Mouse (Mus musculus) forebrain, embryonic 13.5 days (tissue): ENCODE results near the gene Lhx6. TPM values are rescaled to one million over a fixed set of nuclear protein-coding genes. Genes with fewer than 3 reads are reported as not detected.
A peak's percentile ranks its signal among the peaks of the same experiment; 100 is the strongest.
"Not testable (repeated sequence)": the region's sequence is repeated elsewhere in the genome, so short reads cannot be mapped to it uniquely, and the experiment has no call there.

Experiments used
- ATAC-seq: fragments of 200-750 bp; cut with Nextera tagmentation; 2 replicates; pipeline ENCODE4 v1.8.0; 2017
- H3K27ac ChIP-seq: fragments of 300-500 bp; sonication (generic); 2 replicates; pipeline ENCODE4 v1.5.1; 2015; ENCODE audit warnings: inconsistent platforms, mild to moderate bottlenecking, moderate library complexity
- H3K27me3 ChIP-seq: fragments of 300-500 bp; sonication (generic); 2 replicates; pipeline ENCODE4 v1.6.1; 2015; ENCODE audit warnings: mild to moderate bottlenecking, inconsistent platforms
- H3K36me3 ChIP-seq: fragments of 300-500 bp; sonication (generic); 2 replicates; pipeline ENCODE4 v1.6.1; 2015; ENCODE audit warnings: mild to moderate bottlenecking, inconsistent platforms; ENCODE audit not compliant: poor library complexity, severe bottlenecking
- H3K4me1 ChIP-seq: fragments of 300-500 bp; sonication (generic); 2 replicates; pipeline ENCODE4 v1.6.1; 2015; ENCODE audit warnings: inconsistent platforms
- H3K4me2 ChIP-seq: fragments of 300-500 bp; sonication (generic); 2 replicates; pipeline ENCODE4 v1.6.1; 2015; ENCODE audit warnings: inconsistent platforms, mild to moderate bottlenecking, moderate library complexity
- H3K4me3 ChIP-seq: fragments of 300-500 bp; sonication (generic); 2 replicates; pipeline ENCODE4 v1.5.1; 2015; ENCODE audit warnings: mild to moderate bottlenecking, inconsistent platforms
- H3K9ac ChIP-seq: fragments of 300-500 bp; sonication (generic); 2 replicates; pipeline ENCODE4 v1.6.1; 2015; ENCODE audit warnings: mild to moderate bottlenecking, inconsistent platforms
- H3K9me3 ChIP-seq: fragments of 300-500 bp; sonication (generic); replicated peaks from 2 replicates; pipeline ENCODE4 v1.6.1; 2016; ENCODE audit warnings: inconsistent platforms
- WGBS: fragments of 180-500 bp; shearing (Covaris S2); methylation state at CpG from one replicate; pipeline ENCODE4 v1.1.7; 2015; 5-methylcytosine and 5-hydroxymethylcytosine counted together
- polyA plus RNA-seq: library from polyadenylated mRNA; unstranded; fragments of >200 nt; fragmentation: Nextera tagmentation; extraction: Ambion mirVana; gene quantifications from 2 replicates; pipeline ENCODE4 v1.2.1, GENCODE M21; 2015

Lhx6 gene
- 25.9 and 33.7 TPM in 2 replicates for polyA plus RNA-seq

- Histone ChIP-seq H3K27me3 (peaks cover 98% of the 10 kb centered on the region), H3K4me1 (peaks cover 31% of the 10 kb centered on the region), H3K4me3 (peak within 1 kb of the TSS; percentile 46), H3K27ac (peak within 1 kb of the TSS; percentile 94), H3K4me2 (peak within 1 kb of the TSS; percentile 64), H3K9ac (peak within 1 kb of the TSS; percentile 72), H3K36me3 (no peaks in the 10 kb centered on the region), H3K9me3 (no peaks in the 10 kb centered on the region)
- peak; percentile 47 for ATAC-seq
- WGBS = under 1% methylated on average over 58 of the region's 58 CpGs
Measured at GRCm38 (mm10) chr2:36104956-36105741, at the start of gene Lhx6. Gene Lhx6, minus strand, starts transcription at chr2:36105408.

DNA sequence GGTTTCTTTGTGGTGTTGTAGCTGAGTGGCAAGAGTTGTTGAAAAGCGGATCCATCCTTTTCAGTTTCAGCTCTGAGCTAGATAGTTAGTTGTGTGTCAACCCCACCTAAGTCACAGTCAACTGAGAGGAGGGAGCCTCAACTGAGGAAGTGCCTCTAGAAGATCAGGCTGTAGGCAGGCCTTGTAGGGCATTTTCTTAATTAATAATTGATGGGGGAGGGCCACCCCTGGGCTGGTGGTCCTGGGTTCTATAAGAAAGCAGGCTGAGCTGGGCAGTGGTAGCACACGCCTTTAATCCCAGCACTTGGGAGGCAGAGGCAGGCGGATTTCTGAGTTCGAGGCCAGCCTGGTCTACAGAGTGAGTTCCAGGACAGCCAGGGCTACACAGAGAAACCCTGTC is 47.2 kb upstream of the Lhx6 start:
- H3K4me2 ChIP-seq, H3K27me3 ChIP-seq, H3K4me1 ChIP-seq, H3K9me3 ChIP-seq, H3K27ac ChIP-seq, ATAC-seq, H3K9ac ChIP-seq, H3K4me3 ChIP-seq: not testable (repeated sequence)
- 94% methylated on average over 4 of the region's 4 CpGs for WGBS
- peaks cover 42% of the 10 kb centered on the region for H3K36me3 ChIP-seq

DNA sequence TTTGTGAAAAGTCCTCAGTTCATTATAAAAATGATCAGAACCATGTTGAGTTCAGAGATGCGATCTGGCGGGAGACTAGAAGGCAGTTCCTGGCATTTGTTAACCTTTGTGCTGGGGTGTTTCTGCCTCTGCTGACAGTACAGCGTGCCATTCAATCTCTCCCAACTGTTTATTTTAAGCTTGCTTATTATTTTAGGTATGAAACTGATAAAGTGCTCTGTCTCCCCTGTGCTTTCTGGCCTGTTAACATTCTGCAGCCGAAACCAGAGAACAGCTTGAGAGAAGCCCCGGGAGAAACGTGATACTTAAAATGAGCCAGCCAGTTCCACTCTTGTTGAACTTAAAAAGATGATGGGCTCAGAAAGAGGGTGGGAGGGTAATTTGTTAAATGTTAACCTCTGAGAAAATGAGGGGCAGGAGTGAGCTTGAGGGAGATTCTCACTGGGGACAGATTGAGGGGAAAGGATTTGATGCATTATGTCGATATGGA is 43.7 kb upstream of the Lhx6 start:
- H3K36me3 ChIP-seq = peaks cover 28% of the 10 kb centered on the region
- no peaks in the 10 kb centered on the region for H3K9me3 ChIP-seq
- H3K4me2 ChIP-seq = no peak overlapping the region
- no peaks in the 10 kb centered on the region for H3K4me1 ChIP-seq
- WGBS = 94% methylated on average over 7 of the region's 7 CpGs
- no peak overlapping the region for H3K9ac ChIP-seq
- no peak for ATAC-seq
- no peaks in the 10 kb centered on the region for H3K27me3 ChIP-seq
- no peak overlapping the region for H3K4me3 ChIP-seq
- no peak overlapping the region for H3K27ac ChIP-seq

GRCm38 (mm10) chr2:36139096-36139495 is 33.9 kb upstream of the Lhx6 start:
- ATAC-seq = no peak
- H3K4me3 ChIP-seq = no peak overlapping the region
- H3K36me3 ChIP-seq = peaks cover 23% of the 10 kb centered on the region
- no peaks in the 10 kb centered on the region for H3K9me3 ChIP-seq
- H3K9ac ChIP-seq = no peak overlapping the region
- H3K27ac ChIP-seq = no peak overlapping the region
- no peaks in the 10 kb centered on the region for H3K27me3 ChIP-seq
- peaks cover 14% of the 10 kb centered on the region for H3K4me1 ChIP-seq
- H3K4me2 ChIP-seq = no peak overlapping the region
- WGBS = 87% methylated on average over 2 of the region's 2 CpGs

DNA sequence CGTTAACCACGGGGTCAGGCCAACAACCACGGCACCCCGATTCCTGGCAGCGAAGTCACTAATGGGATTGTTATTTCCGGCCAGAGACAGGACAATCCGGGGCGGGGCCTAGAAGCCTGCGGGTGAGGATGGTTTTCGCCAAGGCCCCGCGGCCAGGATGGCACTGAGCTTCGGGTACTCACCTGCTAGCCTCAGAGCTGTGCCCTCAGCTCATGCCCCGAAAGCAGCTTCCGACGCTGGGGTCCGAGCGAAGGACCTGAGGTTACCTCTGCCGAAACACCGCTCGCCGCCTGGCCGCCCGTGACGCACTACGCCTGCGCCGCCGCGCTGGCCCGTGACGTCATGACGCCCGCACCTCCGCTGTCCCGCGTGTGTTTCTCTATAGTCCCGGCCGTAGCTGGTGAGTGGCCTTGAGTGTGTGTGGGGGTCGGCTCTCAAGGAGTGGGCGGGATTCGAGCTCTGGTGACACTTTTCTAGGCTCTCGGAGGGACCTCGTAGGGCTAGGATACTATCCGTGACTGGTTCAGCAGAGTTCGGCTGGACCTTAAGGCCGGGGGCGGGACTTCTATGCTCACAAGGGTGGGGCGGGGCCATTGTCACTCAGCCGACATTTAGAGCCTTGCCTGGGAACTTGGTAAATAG is 31.2 kb upstream of the Lhx6 start, which contains the start of the genes Mrrf and Rbm18:
Gene Mrrf (plus strand): TSS at position 90 of the 642 bp plus-strand sequence.
Gene Rbm18 (minus strand): TSS at position 474 of the 642 bp plus-strand sequence.
- peaks cover 31% of the 10 kb centered on the region for H3K36me3 ChIP-seq
- peak within 1 kb of the TSS; percentile 81 for H3K4me3 ChIP-seq
- H3K9ac ChIP-seq = peak within 1 kb of the TSS; percentile 82
- no peaks in the 10 kb centered on the region for H3K9me3 ChIP-seq
- peak within 1 kb of the TSS; percentile 74 for H3K27ac ChIP-seq
- peak within 1 kb of the TSS; percentile 75 for H3K4me2 ChIP-seq
- peaks cover 14% of the 10 kb centered on the region for H3K4me1 ChIP-seq
- H3K27me3 ChIP-seq = no peaks in the 10 kb centered on the region
- WGBS = under 1% methylated on average over 50 of the region's 50 CpGs
- ATAC-seq = peak; percentile 98

DNA sequence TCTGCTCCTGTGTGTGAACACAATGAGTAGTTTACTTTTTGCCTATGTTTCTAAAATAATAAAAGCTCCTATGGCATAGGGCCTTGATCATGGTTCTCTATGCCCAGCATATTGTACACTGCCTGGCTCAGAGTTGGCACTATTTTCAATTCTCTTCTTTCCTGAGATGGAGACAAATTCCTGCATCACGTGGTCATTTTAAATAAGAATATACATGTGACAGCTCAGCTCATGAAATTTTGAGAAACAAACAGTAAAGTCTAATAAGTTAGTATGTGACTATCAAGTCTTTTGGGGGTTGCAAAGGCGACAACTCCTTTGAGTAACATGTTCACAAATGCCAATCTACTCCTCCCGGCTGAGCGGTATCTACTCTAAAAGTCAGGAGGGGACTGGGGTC is 30.7 kb upstream of the Lhx6 start:
- ATAC-seq = no peak
- Histone ChIP-seq H3K4me2 (peak overlapping the region; percentile 75), H3K4me3 (peak overlapping the region; percentile 81), H3K9ac (peak overlapping the region; percentile 82), H3K9me3 (no peaks in the 10 kb centered on the region), H3K4me1 (peaks cover 14% of the 10 kb centered on the region), H3K36me3 (peaks cover 34% of the 10 kb centered on the region), H3K27ac (peak overlapping the region; percentile 74; the same call in 1 of the 2 replicates), H3K27me3 (no peaks in the 10 kb centered on the region)
- 1% methylated on average over 4 of the region's 4 CpGs for WGBS

- ATAC-seq = no peak
- Histone ChIP-seq H3K27me3 (no peaks in the 10 kb centered on the region), H3K4me1 (no peaks in the 10 kb centered on the region), H3K9ac (no peak overlapping the region), H3K4me3 (no peak overlapping the region), H3K9me3 (no peaks in the 10 kb centered on the region), H3K4me2 (no peak overlapping the region), H3K36me3 (peaks cover 84% of the 10 kb centered on the region), H3K27ac (no peak overlapping the region)
- 84% methylated on average over 3 of the region's 3 CpGs for WGBS
Measured at GRCm38 (mm10) chr2:36129051-36129450, 23.8 kb upstream of the Lhx6 start.

DNA sequence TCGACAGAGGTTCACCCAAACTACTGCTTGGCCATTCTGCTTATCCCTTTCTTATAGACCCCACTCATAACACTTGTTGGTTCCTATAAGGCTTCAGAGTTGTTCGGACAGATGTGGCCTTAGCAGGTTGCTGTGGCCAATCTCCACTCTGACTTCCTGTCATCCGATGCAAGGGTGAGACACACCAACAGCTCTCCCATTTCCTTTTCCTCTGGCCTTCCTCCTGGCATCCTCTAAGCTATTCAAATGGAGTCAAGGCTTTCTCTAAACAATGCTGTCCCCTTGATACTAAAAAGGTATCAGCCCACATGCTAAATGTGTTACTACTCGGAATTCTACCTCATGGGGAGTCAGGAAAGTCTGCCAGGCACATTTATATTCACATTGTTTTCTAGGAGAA is 22.8 kb upstream of the Lhx6 start:
- ATAC-seq = no peak
- H3K4me1 ChIP-seq = no peaks in the 10 kb centered on the region
- H3K4me3 ChIP-seq = no peak overlapping the region
- no peak overlapping the region for H3K9ac ChIP-seq
- peaks cover 84% of the 10 kb centered on the region for H3K36me3 ChIP-seq
- WGBS = 88% methylated on average over 4 of the region's 4 CpGs
- no peak overlapping the region for H3K27ac ChIP-seq
- no peaks in the 10 kb centered on the region for H3K9me3 ChIP-seq
- no peak overlapping the region for H3K4me2 ChIP-seq
- no peaks in the 10 kb centered on the region for H3K27me3 ChIP-seq

DNA sequence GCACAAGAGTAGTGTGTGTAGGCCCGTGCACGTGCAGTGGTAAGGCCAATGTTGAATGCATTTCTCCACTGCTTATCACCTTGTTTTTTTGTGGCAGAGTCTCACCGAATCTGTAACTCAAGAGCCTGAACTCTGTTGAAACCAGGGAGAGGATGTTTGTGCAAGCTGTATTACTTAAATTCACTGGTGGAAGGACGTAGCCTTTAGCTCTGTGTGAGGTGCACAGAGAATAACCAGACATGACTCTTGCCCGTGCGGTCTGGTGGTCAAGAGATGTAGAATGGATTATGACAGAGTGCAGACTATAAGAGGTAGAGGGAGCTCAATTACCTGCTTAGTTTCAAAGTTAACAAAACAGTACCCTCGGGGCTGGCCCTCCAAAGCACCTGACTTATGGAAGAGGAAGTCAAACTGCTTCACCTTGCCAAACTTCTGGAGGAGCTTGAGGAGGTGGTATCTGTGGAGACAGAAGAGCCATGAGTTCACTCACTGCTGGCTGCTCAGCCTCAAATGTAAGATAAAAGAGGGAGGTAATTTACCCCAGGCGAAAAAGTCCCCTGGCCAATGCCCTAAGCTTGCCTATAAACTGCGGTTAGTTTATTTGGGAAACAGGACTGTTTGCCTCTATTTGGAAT is 21.7 kb upstream of the Lhx6 start:
- H3K4me1 ChIP-seq = no peaks in the 10 kb centered on the region
- H3K4me2 ChIP-seq = no peak overlapping the region
- no peak for ATAC-seq
- WGBS = 94% methylated on average over 9 of the region's 9 CpGs
- no peak overlapping the region for H3K9ac ChIP-seq
- H3K27me3 ChIP-seq = no peaks in the 10 kb centered on the region
- H3K27ac ChIP-seq = no peak overlapping the region
- H3K36me3 ChIP-seq = peaks cover 84% of the 10 kb centered on the region
- no peak overlapping the region for H3K4me3 ChIP-seq
- H3K9me3 ChIP-seq = no peaks in the 10 kb centered on the region

- WGBS = 82% methylated on average over 3 of the region's 3 CpGs
- ATAC-seq = no peak
- H3K27ac ChIP-seq = no peak overlapping the region
Measured at GRCm38 (mm10) chr2:36112632-36113031, 7.4 kb upstream of the Lhx6 start.

DNA sequence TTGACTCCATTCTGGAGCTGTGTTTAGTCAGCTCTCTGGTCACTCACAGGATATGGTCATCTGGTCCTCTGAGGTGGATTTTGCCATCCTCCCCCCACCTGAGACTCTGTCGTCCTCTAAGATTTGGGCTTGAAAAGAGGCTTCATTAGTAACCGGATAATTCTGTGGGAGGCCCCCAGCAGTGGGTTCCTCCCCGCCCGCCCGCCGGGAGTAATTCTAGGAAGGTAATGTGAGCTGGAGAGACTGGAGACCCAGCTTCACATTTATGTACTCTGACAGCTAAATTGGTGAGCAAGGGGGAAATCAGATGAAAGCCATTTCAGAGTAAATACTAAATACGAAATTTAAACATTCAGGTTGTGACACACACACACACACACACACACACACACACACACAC is 3.4 kb upstream of the Lhx6 start:
- Histone ChIP-seq H3K27ac (no peak overlapping the region), H3K4me1 (peaks cover 19% of the 10 kb centered on the region), H3K36me3 (no peaks in the 10 kb centered on the region), H3K9me3 (no peaks in the 10 kb centered on the region), H3K4me2 (no peak overlapping the region), H3K4me3 (no peak overlapping the region), H3K27me3 (peaks cover 84% of the 10 kb centered on the region), H3K9ac (no peak overlapping the region)
- WGBS = 5% methylated on average over 7 of the region's 7 CpGs
- no peak for ATAC-seq

More at GRCm38 (mm10) chr2:36112632-36113031, 7.4 kb upstream of the Lhx6 start:
- no peak overlapping the region for H3K4me3 ChIP-seq
- no peak overlapping the region for H3K9ac ChIP-seq
- no peaks in the 10 kb centered on the region for H3K9me3 ChIP-seq
- H3K27me3 ChIP-seq = peaks cover 44% of the 10 kb centered on the region
- H3K4me2 ChIP-seq = no peak overlapping the region
- peaks cover 22% of the 10 kb centered on the region for H3K36me3 ChIP-seq
- no peaks in the 10 kb centered on the region for H3K4me1 ChIP-seq
